ENCODE assay signal across 11 mouse cellular contexts in the genomic region with DNA sequence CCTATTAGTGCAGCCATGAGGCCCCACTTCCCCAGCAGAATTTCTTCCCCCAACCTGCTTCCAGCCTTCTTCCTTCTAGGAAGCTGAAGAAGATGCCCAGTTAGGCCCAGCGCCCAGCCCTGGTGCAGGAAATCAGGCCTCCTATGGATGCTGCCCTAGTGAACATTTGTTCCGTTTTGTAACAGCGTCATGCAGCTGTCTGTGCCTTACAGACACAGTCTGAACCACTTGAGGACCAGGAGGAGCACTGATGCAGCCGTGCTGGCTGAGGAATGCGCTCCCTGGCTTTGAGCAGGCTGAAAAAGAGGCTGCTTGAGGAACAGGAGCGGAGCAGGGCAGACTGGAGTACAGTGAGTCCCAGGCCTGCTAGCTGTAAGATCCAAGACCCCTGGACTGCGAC. TPM values are rescaled to one million over a fixed set of nuclear protein-coding genes. Genes with fewer than 3 reads are reported as not detected.
"Had no signal": no experiment of that assay in that cellular context is flagged by ENCODE, and none has a peak within 500 bp of the region (broad histone marks: within the 10 kb centered on the region; RNA-seq: fewer than 3 reads in every experiment).

No protein-coding gene starts in this region.

- H3K4me2 ChIP-seq: limb, embryonic 13.5 days; neural tube, embryonic 12.5 days had no signal

- H3K36me3 ChIP-seq: limb, embryonic 13.5 days; neural tube, embryonic 12.5 days had no signal

- H3K9ac ChIP-seq: limb, embryonic 13.5 days; liver, embryonic 14.5 days; neural tube, embryonic 12.5 days had no signal

- DNase-seq: kidney, postnatal 10 days; kidney, postnatal 4 days; lung, adult 18-20 months; midbrain, embryonic 14.5 days; thymus, postnatal 4 days had no signal

- H3K9me3 ChIP-seq: limb, embryonic 13.5 days; neural tube, embryonic 12.5 days had no signal

- H3K27ac ChIP-seq: layer of hippocampus, adult 2 months; limb, embryonic 13.5 days; liver, embryonic 14.5 days; neural tube, embryonic 12.5 days; stomach, postnatal 0 days had no signal

- H3K27me3 ChIP-seq: limb, embryonic 13.5 days; neural tube, embryonic 12.5 days had no signal

- H3K4me3 ChIP-seq: layer of hippocampus, adult 2 months; limb, embryonic 13.5 days; neural tube, embryonic 12.5 days had no signal

RNA-seq across cellular contexts. Expression of gene 2010003K11Rik, which starts 3.7 kb away (rescaled TPM):
- polyA plus RNA-seq: limb, embryonic 13.5 days; lung, embryonic 16.5 days; midbrain, embryonic 14.5 days; neural tube, embryonic 12.5 days had no signal
